Mouse (Mus musculus) lung, adult 2 months (tissue): ENCODE data around the gene Hif1an. TPM values are rescaled to one million over a fixed set of nuclear protein-coding genes. Genes with fewer than 3 reads are reported as not detected.
A peak's percentile ranks its signal among the peaks of the same experiment; 100 is the strongest.

Experiments
- DNase-seq: peaks from one replicate; pipeline ENCODE4 v3.0.0; 2022
- H3K4me1 ChIP-seq: fragments of 200-500 bp; 2 replicates; pipeline ENCODE4 v1.6.1; 2011; ENCODE audit warnings: low read length; ENCODE audit not compliant: control insufficient read depth, insufficient read depth
- H3K4me3 ChIP-seq: fragments of 200-500 bp; replicated peaks from 2 replicates; pipeline ENCODE3; 2011; ENCODE audit warnings: low read depth, mild to moderate bottlenecking, control low read depth, low read length; ENCODE audit errors: extremely low read depth
- CTCF ChIP-seq: fragments of 200-500 bp; IDR thresholded peaks from 2 replicates; pipeline ENCODE4 v1.5.1; 2011; ENCODE audit warnings: mild to moderate bottlenecking, low read length, control low read depth; ENCODE audit not compliant: insufficient read depth
- POLR2A ChIP-seq: fragments of 200-500 bp; IDR thresholded peaks from 2 replicates; pipeline ENCODE4 v1.6.1; 2011; ENCODE audit warnings: low read depth, mild to moderate bottlenecking, control low read depth, low read length, borderline replicate concordance; ENCODE audit errors: extremely low read depth
- WGBS: fragments of 180-500 bp; shearing (Covaris S2); methylation state at CpG from one replicate; pipeline ENCODE4 v1.1.7; 2018; 5-methylcytosine and 5-hydroxymethylcytosine counted together
- polyA plus RNA-seq: library from polyadenylated mRNA; depleted of rRNA; stranded (reverse); fragments of >200 nt; gene quantifications from 2 replicates; pipeline ENCODE4 v1.2.3, GENCODE M21; 2012

The Hif1an gene
- polyA plus RNA-seq, 1 experiment = 27.0 TPM

DNA sequence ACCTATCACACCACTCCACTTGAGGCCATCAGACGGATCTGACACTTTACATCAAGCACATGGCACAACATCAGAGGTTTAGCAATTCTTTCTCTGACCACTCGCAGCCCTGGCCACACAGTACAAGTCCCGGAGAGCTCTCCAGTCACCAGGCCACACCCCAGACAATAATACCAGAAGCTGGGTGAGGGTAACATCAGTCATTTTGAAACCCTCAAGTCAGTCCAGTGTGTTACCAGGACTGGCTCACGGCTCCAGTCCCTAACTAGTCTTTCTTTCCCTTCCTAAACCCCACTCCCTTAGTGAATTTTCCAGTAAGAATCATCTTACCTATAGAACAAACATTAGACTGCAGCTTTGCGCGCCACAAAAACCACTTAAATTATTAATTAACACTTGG, 32.6 kb upstream of the Hif1an start:
- no peak overlapping the region for H3K4me3 ChIP-seq
- DNase-seq = no peak
- WGBS = 58% methylated on average over 6 of the region's 6 CpGs

DNA sequence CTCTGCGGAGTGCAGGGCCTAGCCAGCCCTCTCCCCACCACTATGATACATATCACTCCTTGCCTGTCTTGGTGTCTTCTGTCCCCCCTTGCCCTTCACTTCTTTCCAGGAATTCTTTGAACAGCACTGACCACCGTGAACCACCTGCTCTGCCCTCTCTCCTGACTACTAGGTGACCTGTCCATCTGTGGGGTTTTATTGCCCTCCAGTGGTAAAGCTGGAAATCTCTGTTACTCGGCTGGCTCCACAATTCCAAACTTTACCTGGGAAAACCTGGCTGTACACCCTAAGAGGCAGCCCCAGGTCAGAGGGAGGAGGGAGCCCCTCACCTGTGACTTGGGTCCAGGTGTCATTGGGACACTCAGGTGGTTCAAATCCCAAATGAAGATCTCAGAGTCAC, 27.3 kb upstream of the Hif1an start:
- H3K4me3 ChIP-seq = no peak overlapping the region
- DNase-seq = no peak
- TF ChIP-seq POLR2A (no peak), CTCF (peak; percentile 37; the same call in 1 of the 2 replicates)
- H3K4me1 ChIP-seq = no peaks in the 10 kb centered on the region
- WGBS = 38% methylated on average over 3 of the region's 3 CpGs

More for the DNA sequence above, 32.6 kb upstream of the Hif1an start:
- no peaks in the 10 kb centered on the region for H3K4me1 ChIP-seq
- TF ChIP-seq POLR2A = no peak
- no peak for TF ChIP-seq CTCF

DNA sequence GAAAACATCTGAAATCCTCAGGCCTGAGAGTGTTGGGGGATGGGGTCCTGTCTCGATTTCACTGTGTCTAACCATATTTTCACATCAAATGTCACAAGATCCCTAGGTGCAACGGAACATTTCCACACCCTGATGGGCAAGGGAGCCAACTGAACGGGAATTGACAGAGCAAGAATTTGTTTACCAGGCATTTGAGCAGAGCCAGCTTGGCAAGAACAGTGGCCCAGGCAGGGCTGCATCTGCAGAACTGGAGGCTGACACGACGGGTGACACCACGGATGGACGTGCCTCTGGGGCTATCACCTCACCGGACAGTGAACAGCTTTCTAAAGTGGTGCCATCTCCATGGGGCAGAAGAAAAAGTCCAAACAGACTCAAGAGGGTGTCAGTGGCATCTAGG, 25.2 kb upstream of the Hif1an start:
- no peak overlapping the region for H3K4me3 ChIP-seq
- 74% methylated on average over 8 of the region's 8 CpGs for WGBS
- no peak for DNase-seq
- TF ChIP-seq POLR2A (no peak), CTCF (no peak)
- H3K4me1 ChIP-seq = no peaks in the 10 kb centered on the region

DNA sequence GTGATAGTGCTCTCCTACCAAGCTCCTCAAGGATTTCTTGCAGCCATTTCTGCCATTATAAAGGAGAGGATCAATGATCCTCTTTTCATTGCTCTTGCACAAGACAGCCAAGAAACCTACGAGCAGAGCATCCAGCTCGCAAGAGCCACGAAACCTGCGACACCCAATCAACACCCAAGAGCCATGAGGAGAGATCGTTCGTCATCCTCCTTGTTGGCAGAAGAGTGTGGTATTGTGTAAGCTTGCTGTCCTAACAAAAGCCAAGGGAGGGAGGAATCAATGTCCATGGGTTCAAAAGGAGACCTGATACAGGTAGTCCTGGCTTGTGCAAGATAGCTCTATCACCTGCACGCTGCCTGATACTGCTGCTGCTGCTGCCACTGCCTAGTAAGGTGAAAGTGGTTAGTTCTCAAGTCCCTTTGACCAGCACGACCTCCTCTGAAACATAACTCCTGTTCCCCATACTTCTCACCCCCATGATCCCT, 19.9 kb upstream of the Hif1an start:
- Histone ChIP-seq H3K4me1 (no peaks in the 10 kb centered on the region; the same call in 1 of the 2 replicates), H3K4me3 (no peak overlapping the region)
- no peak for DNase-seq
- WGBS = 85% methylated on average over 8 of the region's 8 CpGs
- TF ChIP-seq POLR2A = no peak
- no peak for TF ChIP-seq CTCF

DNA sequence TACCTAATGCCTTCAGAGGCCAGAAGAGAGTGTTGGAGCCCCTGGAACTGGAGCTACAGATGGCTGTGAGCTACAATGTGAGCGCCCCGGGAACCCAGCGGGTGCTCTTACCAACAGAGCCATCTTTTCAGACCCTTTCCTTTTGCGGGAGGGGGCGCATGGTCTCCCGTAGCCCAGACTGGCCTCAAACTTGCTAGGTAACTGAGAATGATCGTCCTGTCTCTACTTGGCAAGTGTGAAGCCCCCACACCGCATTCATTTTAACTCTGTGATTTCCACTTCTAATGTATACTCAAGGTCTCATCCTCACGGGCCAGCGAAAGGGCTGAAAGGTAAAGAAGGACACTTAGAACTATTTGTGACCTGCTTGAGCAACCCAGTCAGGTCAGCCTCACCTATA, 18.3 kb upstream of the Hif1an start:
- H3K4me1 ChIP-seq = no peaks in the 10 kb centered on the region; the same call in 1 of the 2 replicates
- TF ChIP-seq POLR2A = no peak
- no peak for TF ChIP-seq CTCF
- H3K4me3 ChIP-seq = no peak overlapping the region
- DNase-seq = no peak
- WGBS = 60% methylated on average over 10 of the region's 10 CpGs

DNA sequence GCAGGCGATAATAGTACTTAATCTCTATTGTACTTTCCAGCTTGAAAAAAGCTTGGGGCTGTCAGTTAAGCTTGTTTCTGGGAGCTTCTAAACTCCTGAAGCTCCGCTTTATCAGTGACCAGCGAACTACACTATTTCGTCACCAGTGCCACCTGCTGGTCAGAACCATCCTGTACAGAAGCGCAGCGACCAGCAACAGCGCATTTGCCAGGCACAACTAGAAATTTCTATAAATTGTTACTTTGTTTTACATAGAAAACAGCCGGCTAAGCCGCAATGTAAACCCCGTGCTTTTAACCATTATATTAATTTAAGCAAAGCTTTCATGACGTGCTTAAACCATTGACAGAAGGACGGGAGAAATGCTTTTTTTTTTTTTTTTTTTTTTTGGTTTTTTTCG, 17.9 kb upstream of the Hif1an start:
- 2% methylated on average over 13 of the region's 13 CpGs for WGBS
- TF ChIP-seq CTCF = peak; percentile 92
- no peak for TF ChIP-seq POLR2A
- peak; percentile 71 for DNase-seq

DNA sequence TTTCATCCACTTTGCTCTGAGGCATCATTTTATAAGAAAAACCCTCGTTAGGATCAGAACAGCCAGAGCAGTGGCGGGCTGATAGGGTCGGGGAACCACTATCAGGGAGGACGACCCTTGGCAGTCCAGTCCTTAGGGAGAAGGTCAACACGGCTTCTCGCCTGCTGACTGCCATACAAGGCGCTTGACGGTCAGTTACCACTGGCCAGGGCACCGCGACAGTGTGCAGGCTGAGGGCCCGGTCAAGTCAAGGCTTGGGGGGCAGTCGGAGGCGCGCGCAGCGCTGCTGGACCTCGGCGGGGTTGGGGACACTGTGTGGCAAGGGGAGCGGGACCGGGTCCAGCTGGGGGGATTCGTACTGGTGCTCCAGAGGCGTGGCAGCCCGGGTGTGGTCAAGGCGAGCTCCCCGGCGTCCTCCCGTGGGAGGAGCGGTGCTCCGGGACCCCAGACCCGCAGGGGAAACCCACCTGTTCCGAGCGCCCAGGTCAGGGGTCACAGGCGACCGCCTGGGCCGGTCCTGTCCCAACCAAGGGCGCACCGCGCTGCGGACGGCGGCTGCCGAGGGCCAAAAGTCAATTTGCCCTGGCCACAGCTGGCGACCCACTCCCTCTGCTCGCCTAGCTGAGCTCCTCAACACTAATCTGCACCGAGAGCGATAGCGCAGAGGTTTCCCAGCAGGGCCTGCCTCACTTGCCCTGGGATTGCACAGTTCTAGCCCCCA, 17.2 kb upstream of the Hif1an start, which contains the start of gene Sec31b:
Gene Sec31b (minus strand): TSS at position 544 of the 721 bp plus-strand sequence.
- peak within 1 kb of the TSS; percentile 52 for H3K4me3 ChIP-seq
- H3K4me1 ChIP-seq = no peaks in the 10 kb centered on the region; the same call in 1 of the 2 replicates
- 2% methylated on average over 47 of the region's 47 CpGs for WGBS
- no peak for TF ChIP-seq POLR2A
- no peak for TF ChIP-seq CTCF
- DNase-seq = peak; percentile 54

More for the DNA sequence above, 17.9 kb upstream of the Hif1an start:
- H3K4me1 ChIP-seq = no peaks in the 10 kb centered on the region; the same call in 1 of the 2 replicates
- H3K4me3 ChIP-seq = no peak overlapping the region

DNA sequence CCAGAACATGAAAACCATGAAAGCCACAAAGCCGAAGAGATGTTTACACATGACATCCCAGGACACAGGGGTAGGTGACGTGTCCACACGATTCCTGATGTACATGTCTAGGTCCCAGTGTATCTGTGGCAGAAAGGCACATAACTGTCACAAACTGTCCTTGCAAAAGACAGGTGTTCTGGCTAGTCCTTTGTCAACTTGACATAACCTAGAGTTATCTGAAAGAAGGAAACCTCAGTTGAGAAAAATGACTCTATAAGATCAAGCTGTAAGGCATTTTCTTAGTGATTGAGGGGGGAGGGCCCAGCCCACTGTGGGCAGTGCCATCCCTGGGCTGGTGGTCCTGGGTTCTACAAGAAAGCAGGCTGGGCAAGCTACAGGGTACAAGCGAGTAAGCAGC, 9.9 kb upstream of the Hif1an start, which contains the start of gene Gm20538:
Gene Gm20538 (minus strand): TSS at position 101 of the 400 bp plus-strand sequence.
- Histone ChIP-seq H3K4me1 (no peaks in the 10 kb centered on the region), H3K4me3 (no peak within 1 kb of the TSS)
- 95% methylated on average over 4 of the region's 4 CpGs for WGBS
- TF ChIP-seq CTCF (no peak), POLR2A (no peak)
- DNase-seq = no peak

DNA sequence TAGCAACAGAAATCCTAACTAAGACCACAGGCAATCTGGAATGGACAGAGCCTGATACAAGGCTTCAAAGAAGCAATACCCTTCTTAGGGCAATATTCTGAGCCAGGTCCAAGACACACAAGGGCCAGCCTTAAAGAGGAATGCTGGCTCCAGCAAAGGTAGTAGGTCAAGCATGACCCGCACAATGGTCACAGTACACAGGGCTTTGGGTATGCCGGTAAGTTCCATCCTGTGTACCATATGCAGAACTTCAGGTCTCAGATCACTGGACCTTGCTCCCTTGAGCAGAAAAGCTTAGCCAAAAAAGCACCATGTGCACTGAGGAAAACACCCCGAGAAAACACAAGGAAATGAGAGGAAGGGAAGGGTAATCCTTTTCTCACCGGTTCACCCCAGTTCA, 9.4 kb upstream of the Hif1an start:
- Histone ChIP-seq H3K4me3 (no peak overlapping the region), H3K4me1 (no peaks in the 10 kb centered on the region)
- DNase-seq = no peak
- WGBS = 88% methylated on average over 4 of the region's 4 CpGs
- TF ChIP-seq POLR2A = no peak
- TF ChIP-seq CTCF = no peak

DNA sequence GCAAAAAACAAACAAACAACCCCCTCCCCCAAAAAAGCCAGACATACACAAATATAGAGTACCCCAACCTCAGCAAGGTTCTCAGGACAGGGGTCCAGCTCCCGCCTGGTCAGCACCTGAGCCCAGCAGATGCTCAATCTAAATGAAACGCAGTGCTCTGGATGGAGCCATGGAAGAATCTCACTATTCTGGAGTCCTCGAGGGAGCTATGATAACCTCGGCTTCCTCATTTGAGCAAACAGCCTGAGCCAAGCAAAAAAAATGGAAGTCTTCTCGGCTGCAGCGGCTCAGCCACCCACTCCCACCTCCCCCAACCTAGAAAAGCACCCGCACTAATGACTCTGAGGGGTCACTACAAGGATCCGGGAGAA, 8.2 kb upstream of the Hif1an start:
- TF ChIP-seq POLR2A (no peak), CTCF (no peak)
- Histone ChIP-seq H3K4me1 (no peaks in the 10 kb centered on the region), H3K4me3 (peak overlapping the region; percentile 99)
- 4% methylated on average over 8 of the region's 8 CpGs for WGBS
- DNase-seq = no peak
